Mouse (Mus musculus) heart, postnatal 0 days (tissue): ENCODE results near the gene Tnr.

Experiments used
- CTCF ChIP-seq: IDR thresholded peaks from 2 replicates; pipeline ENCODE4 v1.5.1; 2016; ENCODE audit warnings: antibody characterized with exemption, control low read depth, low read depth
- EP300 ChIP-seq: IDR thresholded peaks from 2 replicates; pipeline ENCODE4 v1.6.1; 2016; ENCODE audit warnings: antibody characterized with exemption, low read depth

DNA sequence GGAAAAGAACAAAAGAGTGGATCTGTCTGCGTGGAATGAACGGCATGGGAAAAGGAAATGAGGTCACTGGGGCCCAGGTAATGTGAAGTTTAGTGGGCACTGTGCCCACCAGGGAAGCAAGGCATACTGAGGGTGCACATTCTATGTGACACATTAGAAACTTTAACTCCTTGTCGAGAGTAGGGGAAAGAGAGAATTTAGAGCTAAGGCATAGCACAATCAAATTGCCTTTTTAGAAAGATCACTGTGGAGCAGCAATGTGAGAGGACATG, 218.4 kb downstream of the Tnr start:
- TF ChIP-seq CTCF = no peak
- no peak for TF ChIP-seq EP300
